Mouse (Mus musculus) ES-Bruce4 (cell line): ENCODE measurements around the gene Stab2.

ENCODE experiments used
- CTCF ChIP-seq: IDR thresholded peaks from one replicate; pipeline ENCODE4 v1.8.1; 2011; ENCODE audit warnings: low read depth, low read length
- EP300 ChIP-seq: IDR thresholded peaks from 2 replicates; pipeline ENCODE4 v1.6.1; 2011; ENCODE audit warnings: low read depth, low read length; ENCODE audit not compliant: insufficient read depth
- POLR2A ChIP-seq: IDR thresholded peaks from one replicate; pipeline ENCODE4 v1.8.1; 2011; ENCODE audit warnings: low read length; ENCODE audit not compliant: insufficient read depth

- no peak for TF ChIP-seq CTCF
- no peak for TF ChIP-seq POLR2A
- TF ChIP-seq EP300, result no peak
Measured at GRCm38 (mm10) chr10:86990666-86991065, 17.2 kb downstream of the Stab2 start.
